Mouse (Mus musculus): ENCODE data around the gene Tmem167b.
A peak's percentile ranks its signal among the peaks of the same experiment; 100 is the strongest.
"Not testable (repeated sequence)": the region's sequence is repeated elsewhere in the genome, so short reads cannot be mapped to it uniquely, and the experiment has no call there.

Gene Tmem167b

GRCm38 (mm10) chr3:108562133-108562730 is at the start of gene Tmem167b:
Gene Tmem167b, minus strand, starts transcription at chr3:108562466.
- DNase-seq (ENCODE audit: low spot score), result peak; percentile 95

- no peak for DNase-seq (ENCODE audit: low spot score)
Measured at GRCm38 (mm10) chr3:108608906-108609305, 46.6 kb upstream of the Tmem167b start.

- DNase-seq (ENCODE audit: low spot score), result no peak
Measured at GRCm38 (mm10) chr3:108591530-108592522, 29.6 kb upstream of the Tmem167b start.

GRCm38 (mm10) chr3:108590786-108591529 is 28.7 kb upstream of the Tmem167b start, which contains the start of gene Wdr47:
Gene Wdr47, plus strand, starts transcription at chr3:108591279.
- DNase-seq (ENCODE audit: low spot score), result peak; percentile 92

- DNase-seq (ENCODE audit: low spot score), result no peak
Measured at GRCm38 (mm10) chr3:108588446-108588845, 26.2 kb upstream of the Tmem167b start.

- DNase-seq (ENCODE audit: low spot score), result no peak
Measured at GRCm38 (mm10) chr3:108584580-108584979, 22.3 kb upstream of the Tmem167b start.

- no peak for DNase-seq (ENCODE audit: low spot score)
Measured at GRCm38 (mm10) chr3:108574018-108574417, 11.8 kb upstream of the Tmem167b start.

GRCm38 (mm10) chr3:108572309-108573010 is 10.2 kb upstream of the Tmem167b start:
- DNase-seq (ENCODE audit: low spot score), result no peak

- peak; percentile 94 for DNase-seq (ENCODE audit: low spot score)
Measured at GRCm38 (mm10) chr3:108571443-108572294, 9.4 kb upstream of the Tmem167b start, which contains the start of gene Taf13. Gene Taf13, plus strand, starts transcription at chr3:108571698.

GRCm38 (mm10) chr3:108570813-108571212 is 8.5 kb upstream of the Tmem167b start:
- DNase-seq (ENCODE audit: low spot score), result no peak

GRCm38 (mm10) chr3:108569636-108570035 is 7.4 kb upstream of the Tmem167b start:
- not testable (repeated sequence) for DNase-seq (ENCODE audit: low spot score)

GRCm38 (mm10) chr3:108567990-108568877 is 6.0 kb upstream of the Tmem167b start:
- no peak for DNase-seq (ENCODE audit: low spot score)

GRCm38 (mm10) chr3:108563309-108563708 is 1.0 kb upstream of the Tmem167b start:
- peak; percentile 67 for DNase-seq (ENCODE audit: low spot score)

GRCm38 (mm10) chr3:108562777-108563271 is 558 bp upstream of the Tmem167b start:
- DNase-seq (ENCODE audit: low spot score), result no peak

- no peak for DNase-seq (ENCODE audit: low spot score)
Measured at GRCm38 (mm10) chr3:108557888-108558287, 4.4 kb downstream of the Tmem167b start.

GRCm38 (mm10) chr3:108554587-108555312 is 7.5 kb downstream of the Tmem167b start:
- peak; percentile 93 for DNase-seq (ENCODE audit: low spot score)

GRCm38 (mm10) chr3:108554111-108554561 is 8.1 kb downstream of the Tmem167b start:
- no peak for DNase-seq (ENCODE audit: low spot score)

GRCm38 (mm10) chr3:108542299-108542698 is 20.0 kb downstream of the Tmem167b start:
- no peak for DNase-seq (ENCODE audit: low spot score)
